Mouse (Mus musculus) neural tube, embryonic 13.5 days (tissue): ENCODE measurements around the gene Vmn1r181. TPM values are rescaled to one million over a fixed set of nuclear protein-coding genes. Genes with fewer than 3 reads are reported as not detected.
"Not testable (repeated sequence)": the region's sequence is repeated elsewhere in the genome, so short reads cannot be mapped to it uniquely, and the experiment has no call there.

Source experiments
- ATAC-seq: fragments of 200-750 bp; cut with Nextera tagmentation; 2 replicates; pipeline ENCODE4 v1.8.0; 2017; ENCODE audit warnings: low read depth, mild to moderate bottlenecking, moderate TSS enrichment, moderate library complexity
- H3K27ac ChIP-seq: fragments of 300-500 bp; sonication (generic); replicated peaks from 2 replicates; pipeline ENCODE4 v1.5.1; 2015; ENCODE audit warnings: moderate library complexity, mild to moderate bottlenecking, inconsistent platforms
- H3K27me3 ChIP-seq: fragments of 300-500 bp; sonication (generic); 2 replicates; pipeline ENCODE4 v1.6.1; 2015; ENCODE audit warnings: mild to moderate bottlenecking, inconsistent platforms
- H3K36me3 ChIP-seq: fragments of 300-500 bp; sonication (generic); 2 replicates; pipeline ENCODE4 v1.6.1; 2015; ENCODE audit warnings: mild to moderate bottlenecking, inconsistent platforms
- H3K4me1 ChIP-seq: fragments of 300-500 bp; sonication (generic); replicated peaks from 2 replicates; pipeline ENCODE4 v1.6.1; 2015; ENCODE audit warnings: inconsistent platforms
- H3K4me2 ChIP-seq: fragments of 300-500 bp; sonication (generic); 2 replicates; pipeline ENCODE4 v1.6.1; 2015; ENCODE audit warnings: inconsistent platforms, mild to moderate bottlenecking, moderate library complexity
- H3K4me3 ChIP-seq: fragments of 300-500 bp; sonication (generic); 2 replicates; pipeline ENCODE4 v1.5.1; 2015; ENCODE audit warnings: mild to moderate bottlenecking, inconsistent platforms
- H3K9ac ChIP-seq: fragments of 300-500 bp; sonication (generic); 2 replicates; pipeline ENCODE4 v1.6.1; 2015; ENCODE audit warnings: moderate library complexity, mild to moderate bottlenecking, inconsistent platforms
- H3K9me3 ChIP-seq: fragments of 300-500 bp; sonication (generic); 2 replicates; pipeline ENCODE4 v1.6.1; 2016; ENCODE audit warnings: inconsistent platforms
- WGBS: fragments of 180-500 bp; shearing (Covaris S2); methylation state at CpG from one replicate; pipeline ENCODE4 v1.1.7; 2015; 5-methylcytosine and 5-hydroxymethylcytosine counted together
- polyA plus RNA-seq: library from polyadenylated mRNA; unstranded; fragments of >200 nt; fragmentation: Nextera tagmentation; extraction: Ambion mirVana; gene quantifications from 2 replicates; pipeline ENCODE4 v1.2.1, GENCODE M21; 2015

Gene Vmn1r181
- polyA plus RNA-seq: not detected in 2 replicates

- H3K27me3 ChIP-seq, H3K4me1 ChIP-seq, ATAC-seq, H3K9ac ChIP-seq, H3K36me3 ChIP-seq, H3K4me2 ChIP-seq, H3K4me3 ChIP-seq, H3K27ac ChIP-seq: not testable (repeated sequence)
- H3K9me3 ChIP-seq: peaks cover 36% of the 10 kb centered on the region
- 85% methylated on average over 9 of the region's 9 CpGs for WGBS
Measured at GRCm38 (mm10) chr7:23974315-23974714, at the start of gene Vmn1r181. Gene Vmn1r181, plus strand, starts transcription at chr7:23974615.

GRCm38 (mm10) chr7:23926678-23927077, 47.7 kb upstream of the Vmn1r181 start, which contains the start of gene Vmn1r179:
Gene Vmn1r179, plus strand, starts transcription at chr7:23926978.
- no peak for ATAC-seq

GRCm38 (mm10) chr7:23950332-23950731, 24.1 kb upstream of the Vmn1r181 start, which contains the start of gene Vmn1r180:
Gene Vmn1r180, plus strand, starts transcription at chr7:23950632.
- Histone ChIP-seq H3K9me3 (peaks cover 21% of the 10 kb centered on the region; the same call in 1 of the 2 replicates), H3K4me3 (no peak within 1 kb of the TSS), H3K27ac (no peak within 1 kb of the TSS), H3K36me3 (no peaks in the 10 kb centered on the region), H3K4me1 (no peaks in the 10 kb centered on the region), H3K27me3 (no peaks in the 10 kb centered on the region), H3K9ac (no peak within 1 kb of the TSS), H3K4me2 (no peak within 1 kb of the TSS)
- ATAC-seq: no peak

More at GRCm38 (mm10) chr7:23926678-23927077, 47.7 kb upstream of the Vmn1r181 start, which contains the start of gene Vmn1r179:
- no peak within 1 kb of the TSS for H3K4me3 ChIP-seq
- H3K27me3 ChIP-seq: no peaks in the 10 kb centered on the region
- H3K9me3 ChIP-seq: peaks cover 29% of the 10 kb centered on the region
- H3K4me2 ChIP-seq: no peak within 1 kb of the TSS
- no peaks in the 10 kb centered on the region for H3K36me3 ChIP-seq
- H3K9ac ChIP-seq: no peak within 1 kb of the TSS
- no peaks in the 10 kb centered on the region for H3K4me1 ChIP-seq
- 50% methylated on average over 2 of the region's 2 CpGs for WGBS
- H3K27ac ChIP-seq: no peak within 1 kb of the TSS

- not testable (repeated sequence) for H3K27me3 ChIP-seq, ATAC-seq
- 61% methylated on average over 3 of the region's 3 CpGs for WGBS
Measured at GRCm38 (mm10) chr7:23968044-23968443, 6.4 kb upstream of the Vmn1r181 start.

GRCm38 (mm10) chr7:24001391-24001790, 27.0 kb downstream of the Vmn1r181 start, which contains the start of gene V1rd19:
Gene V1rd19, plus strand, starts transcription at chr7:24001691.
- Histone ChIP-seq H3K9me3 (peaks cover 31% of the 10 kb centered on the region), H3K4me3 (no peak within 1 kb of the TSS), H3K27me3 (no peaks in the 10 kb centered on the region), H3K9ac (no peak within 1 kb of the TSS), H3K36me3 (no peaks in the 10 kb centered on the region), H3K4me1 (no peaks in the 10 kb centered on the region), H3K27ac (no peak within 1 kb of the TSS), H3K4me2 (no peak within 1 kb of the TSS)
- WGBS: 80% methylated on average over 2 of the region's 2 CpGs
- no peak for ATAC-seq

More at GRCm38 (mm10) chr7:23968044-23968443, 6.4 kb upstream of the Vmn1r181 start:
- not testable (repeated sequence) for H3K4me3 ChIP-seq, H3K27ac ChIP-seq, H3K36me3 ChIP-seq, H3K4me1 ChIP-seq, H3K4me2 ChIP-seq, H3K9ac ChIP-seq
- H3K9me3 ChIP-seq: peaks cover 32% of the 10 kb centered on the region; the same call in 1 of the 2 replicates

Other genes starting within 250 kb of the Vmn1r181 start
- not detected in 2 replicates for gene Vmn1r174, start 222.3 kb upstream of the Vmn1r181 start, polyA plus RNA-seq
- not detected in 2 replicates for gene Vmn1r175, start 164.0 kb upstream of the Vmn1r181 start, polyA plus RNA-seq
- not detected in 2 replicates for gene Vmn1r176, start 137.2 kb upstream of the Vmn1r181 start, polyA plus RNA-seq
- not detected in 2 replicates for gene Vmn1r177, start 108.2 kb upstream of the Vmn1r181 start, polyA plus RNA-seq
- not detected in 2 replicates for gene Vmn1r178, start 82.6 kb upstream of the Vmn1r181 start, polyA plus RNA-seq
- not detected in 2 replicates for gene Vmn1r179, start 47.6 kb upstream of the Vmn1r181 start, polyA plus RNA-seq
- gene Vmn1r180, start 24.0 kb upstream of the Vmn1r181 start, polyA plus RNA-seq: not detected in 2 replicates
- not detected in 2 replicates for gene V1rd19, start 27.1 kb downstream of the Vmn1r181 start, polyA plus RNA-seq
- gene Vmn1r183, start 78.6 kb downstream of the Vmn1r181 start, polyA plus RNA-seq: not detected in 2 replicates
- 29.9 and 34.7 TPM in 2 replicates for gene Zfp180, start 107.3 kb downstream of the Vmn1r181 start, polyA plus RNA-seq
- gene Zfp112, start 137.7 kb downstream of the Vmn1r181 start, polyA plus RNA-seq: 9.6 and 10.2 TPM in 2 replicates
- 18.4 and 21.4 TPM in 2 replicates for gene Zfp235, start 159.6 kb downstream of the Vmn1r181 start, polyA plus RNA-seq
- 3.7 and 4.6 TPM in 2 replicates for gene Zfp114, start 200.4 kb downstream of the Vmn1r181 start, polyA plus RNA-seq
- gene Zfp111, start 236.8 kb downstream of the Vmn1r181 start, polyA plus RNA-seq: 4.9 and 6.0 TPM in 2 replicates